Mouse (Mus musculus) testis, postnatal 14 days (tissue): ENCODE measurements around the gene Appbp2.
A peak's percentile ranks its signal among the peaks of the same experiment; 100 is the strongest.
"Not testable (repeated sequence)": the region's sequence is repeated elsewhere in the genome, so short reads cannot be mapped to it uniquely, and the experiment has no call there.

Source experiments
- DNase-seq: peaks from one replicate; pipeline ENCODE4 v3.0.0; 2021; ENCODE audit warnings: low spot score

Gene Appbp2

DNA sequence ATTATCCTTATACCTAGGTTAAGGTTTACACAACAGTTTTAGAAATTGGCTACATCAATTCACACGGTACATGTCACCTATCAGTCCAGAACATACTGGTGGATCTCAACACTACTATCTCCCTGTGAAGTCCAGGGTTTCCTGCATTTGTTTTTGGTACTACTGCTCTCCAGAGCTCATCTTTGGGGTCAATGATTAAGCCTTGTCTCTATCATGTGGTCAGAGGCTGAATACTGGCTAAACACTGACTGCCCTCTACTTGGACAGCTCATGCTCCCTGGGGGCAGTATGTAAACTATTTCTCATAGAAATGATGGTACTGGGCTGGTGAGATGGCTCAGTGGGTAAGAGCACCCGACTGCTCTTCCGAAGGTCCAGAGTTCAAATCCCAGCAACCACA is 11.7 kb downstream of the Appbp2 start:
- no peak for DNase-seq

DNA sequence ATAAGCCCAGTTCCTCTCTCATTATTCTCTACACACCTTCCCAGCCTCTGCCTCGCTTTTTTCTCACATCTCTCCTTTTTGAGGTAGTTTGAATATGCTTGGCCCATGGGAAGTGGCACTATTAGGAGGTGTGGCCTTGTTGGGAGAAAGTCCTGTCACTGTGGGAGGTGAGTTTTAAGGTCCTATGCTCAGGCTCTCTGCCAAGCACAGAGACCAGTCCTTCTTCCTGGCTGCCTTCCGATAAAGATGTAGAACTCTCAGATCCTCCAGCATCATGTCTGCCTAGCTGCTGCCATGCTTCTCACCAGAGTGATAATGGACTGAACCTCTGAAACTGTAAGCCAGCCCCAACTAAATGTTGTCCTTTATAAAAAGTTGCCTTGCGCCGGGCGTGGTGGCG is 12.4 kb downstream of the Appbp2 start:
- no peak for DNase-seq

DNA sequence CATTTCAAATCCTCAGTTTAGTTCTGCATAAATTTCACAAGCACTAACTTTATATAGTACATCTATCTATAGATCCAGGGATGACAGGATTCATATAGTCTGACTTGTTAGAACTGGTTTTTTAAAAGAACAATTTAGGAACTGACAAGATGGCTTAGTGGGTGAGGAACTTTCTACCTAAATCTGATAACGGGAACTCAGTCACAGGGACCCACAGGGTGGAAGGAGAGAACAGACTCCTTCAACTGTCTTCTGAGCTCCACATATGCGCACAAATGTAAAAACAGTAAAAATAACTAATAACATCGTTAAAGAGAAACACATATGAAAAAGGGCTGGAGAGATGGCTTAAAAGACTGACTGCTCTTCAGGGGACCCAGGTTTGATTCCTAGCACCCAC is 15.9 kb downstream of the Appbp2 start:
- no peak for DNase-seq

DNA sequence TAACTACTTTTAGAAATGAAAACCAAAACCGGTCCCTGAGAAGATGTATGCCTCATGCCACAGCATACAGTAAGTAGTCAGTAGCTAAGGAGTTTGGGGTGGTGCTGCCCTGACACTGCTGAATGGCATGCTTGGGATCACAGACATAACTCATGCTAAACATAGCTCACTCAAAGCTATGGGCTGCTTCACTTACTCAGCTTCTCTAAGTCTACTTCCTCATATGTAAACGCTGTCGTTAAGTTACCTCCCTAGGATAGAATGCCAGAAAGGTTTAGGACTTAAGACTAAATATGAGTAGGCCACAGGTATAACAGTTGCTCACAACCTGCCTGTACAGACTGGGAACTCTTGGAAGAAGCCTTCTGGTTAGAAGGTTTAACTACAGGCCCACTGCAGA is 20.3 kb downstream of the Appbp2 start:
- DNase-seq = no peak

DNA sequence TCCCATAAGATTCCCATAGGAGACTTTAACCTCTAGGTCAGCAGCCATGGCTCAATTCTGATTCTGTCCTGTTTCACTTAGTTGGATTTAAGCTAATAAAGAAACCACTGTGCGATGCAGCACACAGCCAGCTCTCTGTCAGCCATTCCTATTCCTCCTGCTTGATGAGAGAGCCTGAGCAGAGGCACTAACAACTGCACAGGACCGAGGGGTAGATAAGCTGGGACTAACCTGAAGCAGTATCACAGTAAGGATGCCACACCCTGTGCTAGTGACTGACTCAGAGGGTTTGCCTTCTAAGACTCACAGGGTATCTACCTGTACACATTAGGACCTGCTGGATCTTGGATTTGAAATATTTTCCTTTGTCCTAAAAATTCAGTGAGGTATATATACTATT is 21.7 kb downstream of the Appbp2 start:
- no peak for DNase-seq

DNA sequence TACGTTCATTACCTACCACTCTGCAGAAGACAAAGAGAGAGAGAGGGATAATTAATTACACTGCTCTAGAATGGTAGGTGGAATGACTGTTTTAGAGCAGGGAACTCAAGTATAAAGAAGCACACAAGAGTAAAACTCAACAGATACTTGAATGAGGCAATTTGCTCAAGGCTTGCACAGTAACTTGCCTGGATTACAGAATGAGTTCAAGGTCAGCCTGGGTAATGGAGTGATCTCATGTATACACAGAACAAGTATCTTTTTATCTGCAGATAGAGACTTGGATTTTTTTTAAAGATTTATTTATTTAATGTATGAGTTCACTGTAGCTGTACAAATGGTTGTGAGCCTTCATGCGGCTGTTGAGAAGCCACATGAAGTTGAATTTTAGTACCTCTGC is 23.8 kb downstream of the Appbp2 start:
- no peak for DNase-seq

DNA sequence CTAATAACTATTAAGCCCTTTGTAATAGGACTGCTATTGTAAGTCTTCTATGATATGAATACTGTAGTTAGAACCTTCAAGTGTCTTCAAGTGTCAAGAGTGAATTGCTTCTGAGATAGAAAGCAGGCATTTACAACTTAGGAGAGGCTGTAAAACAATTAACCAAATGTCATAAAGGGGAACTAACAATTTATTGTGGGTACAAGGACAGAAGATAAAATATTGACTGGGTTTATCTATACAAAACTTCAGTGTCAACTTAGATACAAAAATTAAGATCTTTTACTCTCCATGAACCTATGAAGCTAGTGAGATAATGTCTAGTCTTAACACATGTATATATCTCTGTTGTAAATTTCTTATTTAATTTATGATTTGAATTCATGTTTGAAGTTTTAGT is 28.7 kb downstream of the Appbp2 start:
- no peak for DNase-seq

DNA sequence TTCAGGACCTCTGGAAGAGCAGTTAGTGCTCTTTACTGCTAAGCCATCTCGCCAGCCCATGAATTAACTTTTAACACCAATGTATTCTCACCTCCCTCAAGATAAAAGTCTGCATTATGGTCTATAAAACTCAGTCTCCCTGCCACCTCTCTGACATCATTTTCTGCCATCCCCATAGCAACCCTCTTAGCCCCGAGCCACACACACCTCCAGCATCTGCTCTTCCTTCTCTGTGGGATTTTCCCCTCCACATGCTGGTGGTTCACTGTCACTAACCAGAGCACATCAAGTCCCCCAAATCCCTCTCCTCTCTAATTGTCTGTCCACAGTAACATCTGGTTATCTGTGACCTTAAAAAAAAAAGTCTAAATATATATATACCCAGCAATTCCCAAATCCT is 36.0 kb downstream of the Appbp2 start:
- DNase-seq = no peak

DNA sequence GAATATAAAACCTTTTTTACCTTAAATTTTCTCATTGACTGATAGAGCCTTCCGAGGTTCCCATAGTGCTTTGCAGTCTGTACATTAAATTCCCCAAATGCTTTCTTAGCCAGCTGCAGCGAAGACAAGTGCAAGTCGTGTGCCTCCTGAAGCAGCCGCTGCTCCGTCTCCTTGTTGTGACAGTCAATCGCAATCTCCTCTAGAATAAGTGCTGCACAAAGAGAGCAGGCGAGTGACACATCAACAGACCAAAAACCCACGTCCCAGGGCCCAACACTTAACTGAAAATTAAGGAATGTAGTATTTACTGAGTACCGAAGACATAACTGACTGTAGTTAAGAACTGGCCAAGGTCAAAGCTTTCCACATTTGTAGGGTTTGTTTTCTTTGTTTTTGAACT is 38.9 kb downstream of the Appbp2 start:
- no peak for DNase-seq

DNA sequence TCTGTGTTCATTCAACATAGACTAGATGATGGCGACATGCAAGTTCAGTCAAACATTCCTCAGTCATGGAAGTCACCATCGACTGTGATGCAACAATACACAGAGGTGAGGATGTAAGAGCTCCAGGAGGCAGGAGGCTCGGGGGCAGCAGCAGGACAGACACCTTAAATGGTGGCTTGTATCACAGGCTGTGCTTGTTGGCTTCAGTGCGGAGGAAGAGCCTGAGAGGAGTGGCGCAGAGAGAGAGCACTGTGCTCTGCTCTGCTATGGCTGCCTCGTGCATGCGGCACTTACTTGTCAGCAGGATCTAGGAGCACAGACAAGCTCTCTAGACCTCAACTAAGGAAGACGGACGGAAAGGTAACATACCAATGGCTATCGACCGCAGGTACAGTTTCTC is 40.7 kb downstream of the Appbp2 start:
- DNase-seq = no peak

DNA sequence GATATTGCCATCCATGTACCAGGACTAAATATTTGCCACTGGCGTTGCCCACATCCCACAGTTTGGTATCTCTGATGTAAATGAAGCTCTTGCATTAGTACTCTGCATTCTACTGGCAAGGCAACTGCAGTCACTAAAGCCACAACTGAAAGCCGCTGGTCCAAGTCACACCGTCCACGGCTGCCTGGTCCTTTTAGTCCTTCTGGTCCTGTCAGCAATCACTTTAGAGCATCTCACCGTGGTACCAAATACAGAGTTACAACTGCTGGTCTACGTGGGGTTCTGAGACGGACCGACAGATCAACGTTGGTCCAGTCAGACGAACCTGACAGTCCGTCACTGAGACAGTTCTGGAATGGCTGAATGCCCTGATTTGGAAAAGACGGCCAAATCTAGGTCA is 44.2 kb downstream of the Appbp2 start:
- no peak for DNase-seq

DNA sequence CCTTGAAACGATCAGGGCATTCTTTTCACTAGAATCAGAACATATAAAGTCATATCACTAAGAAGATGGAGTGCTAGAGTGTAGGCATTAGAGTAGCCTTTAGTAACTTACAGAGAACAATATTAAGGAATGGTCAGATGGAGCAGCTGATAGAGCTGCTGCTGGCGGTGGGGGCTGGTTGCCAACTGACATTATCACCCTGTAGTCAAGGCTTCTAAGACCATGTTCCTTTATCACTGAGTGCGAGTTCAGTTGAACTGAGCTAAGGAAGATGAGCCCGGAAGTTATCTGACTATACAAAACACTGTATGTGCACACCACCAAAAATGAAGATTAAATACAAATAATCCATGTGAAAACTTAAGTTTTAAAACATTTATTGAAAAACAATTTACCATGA is 45.8 kb downstream of the Appbp2 start:
- DNase-seq = no peak

DNA sequence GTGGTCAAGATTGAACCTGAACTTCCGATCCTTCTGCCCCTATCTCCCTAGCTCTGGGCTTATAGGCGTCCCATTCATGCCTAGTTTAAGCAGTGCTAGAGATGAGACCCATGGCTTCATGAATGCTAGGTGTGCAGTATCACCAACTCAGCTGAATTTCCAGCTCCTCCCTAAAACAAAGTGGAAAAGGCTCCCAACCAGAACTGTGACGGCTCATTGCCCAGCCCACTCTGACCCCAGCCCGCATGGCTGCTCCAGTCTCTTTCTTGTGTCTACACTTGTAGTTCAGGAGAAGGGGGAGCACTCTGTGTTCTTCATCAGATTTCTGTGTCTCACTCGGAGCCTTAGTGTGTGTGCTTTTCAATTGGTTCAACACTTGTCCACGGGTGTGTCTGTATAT is 50.1 kb downstream of the Appbp2 start:
- no peak for DNase-seq

DNA sequence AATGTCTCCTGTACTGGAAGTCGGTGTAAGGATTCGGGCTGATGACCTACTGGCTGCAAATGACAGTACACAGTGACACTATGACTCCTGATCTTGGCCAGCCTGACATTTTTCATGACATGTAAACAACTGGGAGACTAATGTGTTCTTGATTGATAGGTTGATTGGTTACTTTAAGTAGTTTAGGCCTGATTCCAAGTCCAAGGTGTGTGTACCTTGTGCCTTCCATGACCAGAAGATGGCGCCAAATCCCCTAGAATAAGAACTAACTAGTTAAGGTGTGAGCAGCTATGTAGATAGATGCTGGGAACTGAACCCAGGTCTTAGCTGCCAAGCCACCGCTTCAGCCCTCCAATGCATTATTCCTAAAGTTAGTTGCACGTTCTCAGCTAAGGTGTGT is 50.8 kb downstream of the Appbp2 start:
- peak; percentile 57 for DNase-seq

DNA sequence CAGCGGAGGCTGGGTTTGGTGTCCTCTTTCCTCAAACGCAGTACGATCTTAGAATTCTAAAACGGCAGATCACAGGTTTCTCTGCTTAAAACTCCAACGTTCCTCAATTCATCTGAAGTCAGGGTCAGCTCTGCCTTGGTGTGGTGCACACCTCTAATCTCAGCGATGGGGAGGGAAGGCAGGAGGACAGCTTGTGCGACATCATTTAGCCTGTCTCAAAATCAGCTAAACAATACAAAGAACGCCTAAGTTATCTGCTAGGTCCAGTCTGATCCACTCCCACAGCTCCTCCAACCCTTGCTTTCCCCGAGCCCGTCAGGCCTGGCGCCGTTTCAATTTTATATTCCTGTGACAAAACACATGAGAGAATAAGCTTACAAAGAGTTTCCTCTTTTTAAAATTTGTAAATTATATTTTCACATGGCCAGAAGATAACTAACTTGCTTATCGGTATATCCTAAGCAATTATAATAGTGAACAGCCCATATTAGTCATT is 51.6 kb downstream of the Appbp2 start:
- DNase-seq = peak; percentile 50

DNA sequence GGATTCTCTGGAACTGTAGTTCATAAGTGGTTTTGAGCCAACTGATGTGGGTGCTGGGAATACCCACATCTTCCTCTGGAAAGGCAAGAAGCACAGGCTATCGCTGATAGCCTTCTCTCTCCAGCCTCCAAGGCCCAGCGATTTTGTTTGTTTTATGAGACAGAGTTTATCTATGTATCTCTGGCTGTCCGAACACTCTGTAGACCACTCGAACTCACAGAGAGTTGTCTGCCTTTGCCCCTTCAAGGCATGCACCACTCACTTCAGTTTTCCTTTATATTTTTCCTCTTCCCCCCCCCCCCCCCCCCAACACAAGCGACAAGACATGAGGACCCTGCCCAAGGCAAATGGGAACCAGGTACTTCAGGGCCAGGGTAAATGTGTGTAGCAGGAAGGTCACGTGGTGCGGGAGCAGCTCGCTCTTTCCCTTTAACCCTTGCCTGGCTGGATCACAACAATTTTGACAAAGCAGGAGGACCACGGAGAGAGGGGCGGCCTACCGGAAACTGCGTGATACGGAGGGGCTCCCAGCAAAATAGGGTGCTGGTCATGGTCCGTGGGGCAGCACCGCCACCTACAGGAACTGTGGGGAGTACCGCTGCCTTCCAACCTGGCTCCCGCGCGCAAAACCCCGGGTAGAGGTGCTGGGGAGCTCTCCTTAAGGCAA is 52.2 kb downstream of the Appbp2 start:
- DNase-seq = peak; percentile 78

DNA sequence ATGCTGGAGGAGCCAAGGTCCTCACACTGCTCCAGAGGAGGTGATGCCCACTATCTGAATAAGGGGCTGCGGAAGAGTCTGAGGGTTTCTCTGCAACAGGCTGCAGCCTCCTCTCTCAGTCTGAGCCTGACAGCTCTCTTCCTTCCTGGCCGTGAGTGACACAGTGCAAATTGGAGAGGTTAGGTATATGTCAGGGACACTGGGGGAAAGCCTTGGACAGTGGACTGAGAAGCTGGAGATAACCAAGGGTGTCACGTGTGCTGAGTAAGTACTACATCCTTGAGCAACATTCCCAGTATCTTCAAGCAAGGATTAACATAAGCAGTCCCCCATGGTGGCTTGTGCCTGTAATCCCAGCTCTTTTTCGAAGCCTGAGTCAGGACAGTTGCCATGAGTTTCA is 56.5 kb downstream of the Appbp2 start:
- DNase-seq = no peak

DNA sequence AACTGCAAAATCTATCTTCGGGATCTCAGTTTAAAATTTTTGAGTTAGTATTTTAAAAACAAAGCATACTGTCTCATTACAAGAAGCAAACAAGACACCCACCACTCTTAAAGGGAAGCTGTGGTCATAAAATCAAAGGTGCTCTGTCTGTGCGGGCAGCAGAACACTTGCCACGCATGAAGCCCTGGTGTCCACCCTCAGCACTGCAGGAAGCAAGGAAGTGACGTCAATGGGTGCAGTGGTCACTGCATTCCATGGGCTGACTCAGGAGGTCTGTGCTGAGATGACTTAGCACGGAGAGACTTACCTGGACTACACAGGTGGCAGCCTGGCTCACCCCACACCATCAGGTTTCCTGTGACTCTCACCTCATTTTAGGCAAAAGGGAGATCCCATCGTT is 57.2 kb downstream of the Appbp2 start:
- no peak for DNase-seq

DNA sequence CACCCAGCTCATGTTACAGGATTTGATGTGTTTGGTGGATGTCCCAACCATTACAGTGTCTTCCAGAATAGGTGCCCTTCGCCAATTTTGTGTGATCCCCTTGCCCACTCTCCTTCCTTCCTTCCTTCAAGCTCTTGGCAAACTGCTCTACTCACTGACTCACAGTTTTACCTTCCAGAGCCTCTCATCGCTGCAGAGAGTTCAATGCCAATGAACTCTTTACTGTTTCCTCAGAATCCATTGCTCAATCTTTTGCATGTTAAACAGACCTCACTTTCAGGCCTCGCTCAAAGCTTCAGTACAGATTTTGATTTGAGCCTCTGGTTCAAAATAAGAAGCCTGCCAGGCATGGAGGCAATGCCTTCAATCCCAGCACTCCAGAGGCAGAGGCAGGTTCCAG is 59.0 kb downstream of the Appbp2 start:
- no peak for DNase-seq

DNA sequence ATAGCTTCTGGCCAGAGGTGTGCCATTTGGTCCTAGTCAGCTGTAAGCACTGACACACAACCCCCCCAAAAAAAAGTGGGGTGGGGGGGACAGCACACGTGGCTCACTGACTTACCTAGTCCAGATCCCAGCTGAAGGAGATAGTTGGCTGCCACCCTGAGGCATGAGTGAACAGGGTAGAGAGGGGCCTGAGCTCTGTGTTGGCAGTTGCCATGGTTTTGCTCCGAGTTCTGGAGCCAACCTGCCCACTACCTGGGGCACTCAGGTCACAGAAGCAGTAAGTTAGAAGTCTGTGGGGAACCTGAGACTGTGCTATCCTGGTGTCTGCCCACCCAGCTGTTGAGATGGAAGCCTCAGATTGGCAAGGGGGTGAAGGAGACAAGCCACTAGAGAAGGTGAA is 64.1 kb downstream of the Appbp2 start:
- DNase-seq = no peak

DNA sequence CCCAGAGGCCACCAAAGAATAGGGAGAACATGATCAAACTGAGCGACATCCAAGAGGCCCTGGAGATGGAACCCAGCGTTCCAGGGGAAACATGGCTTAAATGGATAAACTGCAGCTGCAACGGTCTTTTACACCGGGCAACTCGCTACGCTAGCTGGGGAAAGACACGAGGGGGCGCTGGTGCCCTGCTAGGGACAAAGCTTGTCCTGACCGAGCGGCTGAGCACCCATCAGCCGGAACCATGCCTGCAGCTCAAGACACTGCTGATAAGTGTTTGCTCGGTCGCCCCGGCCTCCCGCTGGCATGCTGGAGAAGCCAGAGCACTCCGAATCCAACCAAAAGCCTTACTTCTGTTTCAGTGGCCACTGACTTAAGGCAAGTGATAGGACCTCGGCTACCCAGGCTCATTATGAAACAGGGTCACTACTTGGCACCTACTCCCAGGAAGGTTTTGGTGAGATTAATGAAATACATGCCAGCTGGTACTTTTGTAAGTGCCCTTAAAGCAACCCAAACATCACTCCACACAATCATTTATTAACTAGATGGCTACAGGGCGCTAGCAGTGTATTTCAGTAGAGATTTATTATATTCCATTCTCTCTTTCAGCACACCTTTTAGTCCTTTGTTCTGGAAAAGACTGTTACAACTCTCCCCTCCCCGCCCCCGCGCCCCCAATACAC is 64.7 kb downstream of the Appbp2 start, which contains the start of gene 1700125H20Rik:
1700125H20Rik (plus strand) TSS at position 347 of the 683 bp plus-strand sequence.
- DNase-seq = peak; percentile 85

DNA sequence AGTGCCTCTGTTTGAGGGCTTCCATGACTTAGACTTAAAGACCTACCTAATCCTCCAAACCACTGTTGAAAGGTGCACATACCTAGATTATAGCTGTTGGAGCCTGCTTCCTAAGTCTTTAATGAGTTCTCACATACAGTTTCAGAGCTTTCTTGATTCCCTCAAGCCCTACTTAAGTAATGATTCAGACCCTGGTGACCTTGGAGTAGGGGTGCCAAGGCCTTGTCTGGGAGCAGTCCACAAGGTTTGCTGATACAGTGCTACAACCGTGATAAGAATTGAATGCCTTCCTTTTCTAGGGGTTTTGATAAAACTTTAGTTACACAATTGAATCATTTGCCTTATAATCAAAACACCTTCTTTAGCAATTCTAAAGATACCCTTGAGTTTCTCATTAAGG is 67.4 kb downstream of the Appbp2 start:
- peak; percentile 48 for DNase-seq

DNA sequence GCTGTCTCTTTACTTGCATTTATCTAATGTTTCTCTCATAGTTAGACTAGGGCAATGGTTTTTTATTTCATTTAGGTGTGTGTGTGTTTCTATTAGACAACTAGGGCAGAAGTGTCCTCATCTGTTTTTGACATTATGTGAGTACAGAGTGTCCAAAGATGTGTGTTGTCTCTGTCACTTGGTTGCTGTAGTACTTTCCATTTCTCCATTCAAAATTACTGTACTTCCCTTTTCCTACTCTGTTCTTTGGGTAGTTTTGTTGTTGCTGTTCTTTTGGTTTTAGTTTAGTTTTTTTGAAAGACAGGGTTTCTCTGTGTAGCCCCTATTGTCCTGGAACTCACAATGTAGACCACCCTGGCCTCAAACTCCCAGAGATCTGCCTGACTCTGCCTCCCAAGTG is 70.6 kb downstream of the Appbp2 start:
- DNase-seq = no peak

DNA sequence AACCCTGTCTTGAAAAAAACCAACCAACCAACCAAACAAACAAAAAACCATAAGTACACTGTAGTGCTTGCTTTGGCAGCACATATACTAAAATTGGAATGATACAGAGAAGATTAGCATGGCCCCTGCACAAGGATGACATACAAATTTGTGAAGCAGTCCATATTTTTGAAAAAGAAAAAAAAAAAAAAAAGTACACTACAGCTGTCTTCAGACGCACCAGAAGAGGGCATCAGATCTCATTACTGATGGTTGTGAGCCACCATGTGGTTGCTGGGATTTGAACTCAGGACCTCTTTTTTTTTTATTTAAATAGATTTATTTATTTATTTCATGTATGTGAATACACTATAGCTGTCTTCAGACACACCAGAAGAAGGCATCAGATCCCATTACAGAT is 71.9 kb downstream of the Appbp2 start:
- DNase-seq = not testable (repeated sequence)
